Mouse (Mus musculus): ENCODE measurements around the gene Gata5. TPM values are rescaled to one million over a fixed set of nuclear protein-coding genes. Genes with fewer than 3 reads are reported as not detected.

Gene Gata5
- polyA plus RNA-seq, 1 experiment = 0.12 TPM

- Histone ChIP-seq H3K27me3 (ENCODE audit: control insufficient read depth, insufficient read depth, low read length) (no peaks in the 10 kb centered on the region), H3K27ac (ENCODE audit: insufficient read depth, low read length) (no peak overlapping the region), H3K4me3 (ENCODE audit: extremely low read depth, insufficient read depth, insufficient read length) (no peak overlapping the region), H3K36me3 (ENCODE audit: control insufficient read depth, insufficient read depth, low read length) (no peaks in the 10 kb centered on the region), H3K4me1 (ENCODE audit: control insufficient read depth, insufficient read depth, insufficient read length) (no peaks in the 10 kb centered on the region)
- WGBS = 78% methylated on average over 4 of the region's 4 CpGs
- TF ChIP-seq CTCF (IDR thresholded peaks at IDR 0.05; ENCODE audit: extremely low read depth, insufficient read depth, insufficient read length, insufficient replicate concordance) (no peak), POLR2A (IDR thresholded peaks at IDR 0.05; ENCODE audit: low read depth, low read length) (no peak)
- DNase-seq (ENCODE audit: low read depth in 1 of 2, low spot score in 2 of 2) = no peak
These were observed 32.3 kb downstream of the Gata5 start for GRCm38 (mm10) chr2:180302201-180302600.

- Histone ChIP-seq H3K36me3 (ENCODE audit: control insufficient read depth, insufficient read depth, low read length) (no peaks in the 10 kb centered on the region), H3K4me1 (ENCODE audit: control insufficient read depth, insufficient read depth, insufficient read length) (no peaks in the 10 kb centered on the region), H3K4me3 (ENCODE audit: extremely low read depth, insufficient read depth, insufficient read length) (no peak overlapping the region), H3K27me3 (ENCODE audit: control insufficient read depth, insufficient read depth, low read length) (no peaks in the 10 kb centered on the region), H3K27ac (ENCODE audit: insufficient read depth, low read length) (no peak overlapping the region)
- WGBS = 44% methylated on average over 5 of the region's 5 CpGs
- TF ChIP-seq CTCF (IDR thresholded peaks at IDR 0.05; ENCODE audit: extremely low read depth, insufficient read depth, insufficient read length, insufficient replicate concordance) (no peak), POLR2A (IDR thresholded peaks at IDR 0.05; ENCODE audit: low read depth, low read length) (no peak)
- DNase-seq (ENCODE audit: low read depth in 1 of 2, low spot score in 2 of 2) = no peak
These were observed 33.7 kb downstream of the Gata5 start for GRCm38 (mm10) chr2:180300771-180301170.

- TF ChIP-seq POLR2A (IDR thresholded peaks at IDR 0.05; ENCODE audit: low read depth, low read length) (no peak), CTCF (IDR thresholded peaks at IDR 0.05; ENCODE audit: extremely low read depth, insufficient read depth, insufficient read length, insufficient replicate concordance) (no peak)
- no peaks in the 10 kb centered on the region for H3K4me1 ChIP-seq (ENCODE audit: control insufficient read depth, insufficient read depth, insufficient read length)
- DNase-seq (ENCODE audit: low read depth in 1 of 2, low spot score in 2 of 2) = no peak
- no peak overlapping the region for H3K4me3 ChIP-seq (ENCODE audit: extremely low read depth, insufficient read depth, insufficient read length)
- no peaks in the 10 kb centered on the region for H3K27me3 ChIP-seq (ENCODE audit: control insufficient read depth, insufficient read depth, low read length)
- H3K27ac ChIP-seq (ENCODE audit: insufficient read depth, low read length) = no peak overlapping the region
- H3K36me3 ChIP-seq (ENCODE audit: control insufficient read depth, insufficient read depth, low read length) = no peaks in the 10 kb centered on the region
- 40% methylated on average over 2 of the region's 2 CpGs for WGBS
These were observed 34.2 kb downstream of the Gata5 start for GRCm38 (mm10) chr2:180300252-180300651.

- DNase-seq (ENCODE audit: low read depth in 1 of 2, low spot score in 2 of 2) = no peak
- no peak for TF ChIP-seq POLR2A (IDR thresholded peaks at IDR 0.05; ENCODE audit: low read depth, low read length)
- TF ChIP-seq CTCF (IDR thresholded peaks at IDR 0.05; ENCODE audit: extremely low read depth, insufficient read depth, insufficient read length, insufficient replicate concordance) = no peak
- Histone ChIP-seq H3K27me3 (ENCODE audit: control insufficient read depth, insufficient read depth, low read length) (no peaks in the 10 kb centered on the region), H3K4me1 (ENCODE audit: control insufficient read depth, insufficient read depth, insufficient read length) (no peaks in the 10 kb centered on the region), H3K4me3 (ENCODE audit: extremely low read depth, insufficient read depth, insufficient read length) (no peak overlapping the region), H3K27ac (ENCODE audit: insufficient read depth, low read length) (no peak overlapping the region), H3K36me3 (ENCODE audit: control insufficient read depth, insufficient read depth, low read length) (no peaks in the 10 kb centered on the region)
- WGBS = 92% methylated on average over 8 of the region's 8 CpGs
These were observed 41.6 kb downstream of the Gata5 start for GRCm38 (mm10) chr2:180292906-180293305.

- WGBS = 70% methylated on average over 4 of the region's 4 CpGs
These were observed 42.5 kb downstream of the Gata5 start for GRCm38 (mm10) chr2:180292026-180292425.

GRCm38 (mm10) chr2:180291566-180291965, 42.9 kb downstream of the Gata5 start:
- H3K36me3 ChIP-seq (ENCODE audit: control insufficient read depth, insufficient read depth, low read length) = no peaks in the 10 kb centered on the region
- WGBS = 84% methylated on average over 5 of the region's 5 CpGs
- DNase-seq (ENCODE audit: low read depth in 1 of 2, low spot score in 2 of 2) = no peak
- H3K4me3 ChIP-seq (ENCODE audit: extremely low read depth, insufficient read depth, insufficient read length) = no peak overlapping the region
- H3K27ac ChIP-seq (ENCODE audit: insufficient read depth, low read length) = no peak overlapping the region
- TF ChIP-seq CTCF (IDR thresholded peaks at IDR 0.05; ENCODE audit: extremely low read depth, insufficient read depth, insufficient read length, insufficient replicate concordance) = no peak
- no peak for TF ChIP-seq POLR2A (IDR thresholded peaks at IDR 0.05; ENCODE audit: low read depth, low read length)
- no peaks in the 10 kb centered on the region for H3K4me1 ChIP-seq (ENCODE audit: control insufficient read depth, insufficient read depth, insufficient read length)
- no peaks in the 10 kb centered on the region for H3K27me3 ChIP-seq (ENCODE audit: control insufficient read depth, insufficient read depth, low read length)

More at GRCm38 (mm10) chr2:180292026-180292425, 42.5 kb downstream of the Gata5 start:
- H3K27me3 ChIP-seq (ENCODE audit: control insufficient read depth, insufficient read depth, low read length) = no peaks in the 10 kb centered on the region
- no peak overlapping the region for H3K27ac ChIP-seq (ENCODE audit: insufficient read depth, low read length)
- H3K36me3 ChIP-seq (ENCODE audit: control insufficient read depth, insufficient read depth, low read length) = no peaks in the 10 kb centered on the region
- DNase-seq (ENCODE audit: low read depth in 1 of 2, low spot score in 2 of 2) = no peak
- H3K4me1 ChIP-seq (ENCODE audit: control insufficient read depth, insufficient read depth, insufficient read length) = no peaks in the 10 kb centered on the region
- no peak overlapping the region for H3K4me3 ChIP-seq (ENCODE audit: extremely low read depth, insufficient read depth, insufficient read length)
- TF ChIP-seq POLR2A (IDR thresholded peaks at IDR 0.05; ENCODE audit: low read depth, low read length) (no peak), CTCF (IDR thresholded peaks at IDR 0.05; ENCODE audit: extremely low read depth, insufficient read depth, insufficient read length, insufficient replicate concordance) (no peak)

- Histone ChIP-seq H3K27me3 (ENCODE audit: control insufficient read depth, insufficient read depth, low read length) (no peaks in the 10 kb centered on the region), H3K4me3 (ENCODE audit: extremely low read depth, insufficient read depth, insufficient read length) (no peak overlapping the region), H3K4me1 (ENCODE audit: control insufficient read depth, insufficient read depth, insufficient read length) (no peaks in the 10 kb centered on the region), H3K27ac (ENCODE audit: insufficient read depth, low read length) (no peak overlapping the region), H3K36me3 (ENCODE audit: control insufficient read depth, insufficient read depth, low read length) (no peaks in the 10 kb centered on the region)
- WGBS = 35% methylated on average over 6 of the region's 6 CpGs
- TF ChIP-seq POLR2A (IDR thresholded peaks at IDR 0.05; ENCODE audit: low read depth, low read length) (no peak), CTCF (IDR thresholded peaks at IDR 0.05; ENCODE audit: extremely low read depth, insufficient read depth, insufficient read length, insufficient replicate concordance) (no peak)
- DNase-seq (ENCODE audit: low read depth in 1 of 2, low spot score in 2 of 2) = no peak
These were observed 44.0 kb downstream of the Gata5 start for GRCm38 (mm10) chr2:180290503-180290902.
